Mouse (Mus musculus): Measurements from ENCODE around the gene Tjp2. TPM values are rescaled to one million over a fixed set of nuclear protein-coding genes. Genes with fewer than 3 reads are reported as not detected.
"Not testable (repeated sequence)": the region's sequence is repeated elsewhere in the genome, so short reads cannot be mapped to it uniquely, and the experiment has no call there.

Tjp2 gene
- total RNA-seq (2022) = 10 to 100 TPM in 2 of 4 experiments, 1 to 10 TPM in 2; 7.2 to 14.6 (median 10.7) TPM

DNA sequence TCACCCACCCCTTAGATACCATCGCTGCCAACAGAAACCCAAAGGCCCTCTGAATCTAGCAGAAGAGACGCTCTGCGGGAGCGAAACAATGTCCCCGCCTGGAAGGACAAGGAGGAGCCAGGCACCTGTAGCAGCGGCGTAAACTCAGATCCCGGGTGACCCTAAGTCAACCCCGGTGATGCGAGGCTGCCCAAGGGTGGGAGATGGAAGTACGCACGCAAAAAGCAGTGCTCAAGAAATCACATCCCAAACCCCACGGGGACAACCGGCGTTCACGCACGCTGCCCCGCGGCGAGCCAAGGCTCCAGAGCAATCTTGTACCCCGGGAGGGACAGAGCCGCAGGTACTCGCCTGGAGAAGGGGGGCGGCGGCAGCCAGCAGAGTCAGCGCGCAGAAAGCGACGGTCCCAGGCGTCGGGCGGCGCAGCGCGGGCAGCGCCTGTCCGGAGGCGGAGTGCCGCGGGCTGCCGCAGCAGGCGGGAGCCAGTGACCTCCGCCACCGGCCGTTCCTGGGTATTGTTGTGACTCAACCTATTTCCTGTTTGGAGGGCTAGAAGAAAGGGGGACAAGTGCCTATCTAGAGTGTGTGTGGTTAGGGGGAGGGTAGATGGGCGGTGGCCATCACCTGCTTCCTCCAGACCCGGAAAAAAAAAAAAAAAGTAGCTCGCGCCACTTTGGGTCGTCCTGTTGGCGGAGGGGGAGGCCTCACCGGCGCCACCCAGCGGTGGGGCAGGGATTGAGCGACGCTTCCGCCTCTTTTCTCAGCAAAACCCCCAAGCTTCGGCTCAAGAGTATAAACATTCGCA is at the start of gene Tjp2:
TSS of gene Tjp2 (minus strand) at position 531 of the 805 bp plus-strand sequence.
- DNase-seq = peak; percentile 34

DNA sequence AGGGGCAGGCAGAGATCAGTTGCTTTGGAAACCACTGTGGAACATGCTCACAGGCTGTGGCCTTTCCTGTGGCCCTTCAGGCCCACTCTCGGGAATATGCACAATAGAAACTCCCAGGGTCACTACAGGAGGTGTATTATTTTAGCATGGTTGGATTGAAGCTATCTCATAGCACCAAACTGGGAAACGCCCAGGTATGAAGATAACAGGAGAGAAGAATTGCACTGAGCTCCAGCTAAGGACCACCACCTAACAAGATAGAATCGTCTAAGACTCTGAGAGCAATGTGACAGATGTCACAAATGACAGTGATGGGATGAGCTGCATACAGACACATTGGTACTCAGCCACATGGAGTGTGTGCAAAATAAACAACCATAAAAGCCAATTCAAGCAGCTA is 49.5 kb upstream of the Tjp2 start:
- DNase-seq = no peak

DNA sequence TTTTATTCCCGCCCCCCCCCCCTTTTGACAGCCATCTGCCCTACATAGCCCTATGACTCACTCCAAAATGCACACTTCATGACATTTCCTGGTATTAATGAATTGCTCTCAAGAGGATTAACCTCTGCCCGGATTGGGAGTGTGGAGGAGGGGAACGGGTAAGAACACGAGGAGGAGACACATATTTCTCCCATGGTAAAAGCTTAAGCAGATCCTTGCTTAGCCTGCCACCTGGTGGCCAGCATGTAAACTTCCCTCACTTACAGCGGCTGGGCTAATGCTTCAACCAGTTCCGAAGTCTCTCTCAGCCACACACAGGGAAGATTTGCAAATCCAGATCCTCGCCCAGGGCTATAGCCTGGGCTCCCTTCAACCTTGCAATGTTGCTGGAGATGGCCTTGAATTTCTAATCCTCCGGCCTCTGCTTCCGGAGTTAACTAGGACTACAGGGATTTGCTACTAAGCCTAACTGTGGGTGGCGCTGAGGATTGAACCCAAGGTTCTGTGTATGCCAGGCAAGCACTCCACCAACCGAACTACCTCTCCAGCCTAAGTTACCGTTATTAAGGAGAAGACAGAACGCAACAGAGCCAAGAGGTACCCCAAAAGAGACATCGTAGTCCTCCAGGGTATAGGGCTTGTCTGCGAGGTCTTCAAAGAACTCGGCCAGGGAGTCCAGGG is 47.1 kb upstream of the Tjp2 start:
- peak; percentile 78 for DNase-seq

DNA sequence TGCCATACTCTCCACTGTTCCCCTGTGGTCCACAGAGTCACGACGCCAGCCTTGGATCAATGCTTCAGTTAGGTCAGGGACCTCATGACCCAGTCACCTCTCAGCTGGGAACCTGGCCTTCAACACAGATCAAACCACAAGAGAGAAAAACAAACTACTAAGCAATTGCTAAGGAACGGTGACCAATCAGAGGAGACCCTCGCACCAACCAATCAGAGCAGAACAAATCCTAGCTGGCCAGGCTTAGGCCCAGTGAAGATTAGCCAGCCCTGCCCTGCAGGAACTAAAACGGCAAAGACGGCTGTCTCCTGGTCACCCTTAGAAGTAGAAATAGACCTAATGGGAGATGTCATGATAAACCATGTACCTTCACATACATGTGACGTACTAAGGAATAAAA is 46.5 kb upstream of the Tjp2 start:
- peak; percentile 63 for DNase-seq

DNA sequence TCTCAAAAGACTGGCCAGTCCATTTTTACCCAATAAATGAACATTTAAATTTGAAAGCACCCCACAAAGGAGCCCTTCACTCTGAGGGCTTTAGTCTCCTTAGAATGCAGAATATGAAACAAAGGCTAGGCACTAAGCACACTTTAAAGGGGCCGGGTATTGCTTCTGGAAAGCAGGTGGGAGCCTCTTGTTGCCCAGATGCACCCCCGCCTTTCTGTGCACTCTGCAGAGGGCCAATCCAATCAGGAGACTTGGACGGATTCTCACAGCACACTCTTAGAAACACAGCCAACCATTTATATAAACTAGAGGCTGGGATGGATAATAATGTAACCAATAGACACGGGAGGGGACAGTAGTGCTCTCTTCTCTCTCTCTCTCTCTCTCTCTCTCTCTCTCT is 43.7 kb upstream of the Tjp2 start:
- DNase-seq = no peak

DNA sequence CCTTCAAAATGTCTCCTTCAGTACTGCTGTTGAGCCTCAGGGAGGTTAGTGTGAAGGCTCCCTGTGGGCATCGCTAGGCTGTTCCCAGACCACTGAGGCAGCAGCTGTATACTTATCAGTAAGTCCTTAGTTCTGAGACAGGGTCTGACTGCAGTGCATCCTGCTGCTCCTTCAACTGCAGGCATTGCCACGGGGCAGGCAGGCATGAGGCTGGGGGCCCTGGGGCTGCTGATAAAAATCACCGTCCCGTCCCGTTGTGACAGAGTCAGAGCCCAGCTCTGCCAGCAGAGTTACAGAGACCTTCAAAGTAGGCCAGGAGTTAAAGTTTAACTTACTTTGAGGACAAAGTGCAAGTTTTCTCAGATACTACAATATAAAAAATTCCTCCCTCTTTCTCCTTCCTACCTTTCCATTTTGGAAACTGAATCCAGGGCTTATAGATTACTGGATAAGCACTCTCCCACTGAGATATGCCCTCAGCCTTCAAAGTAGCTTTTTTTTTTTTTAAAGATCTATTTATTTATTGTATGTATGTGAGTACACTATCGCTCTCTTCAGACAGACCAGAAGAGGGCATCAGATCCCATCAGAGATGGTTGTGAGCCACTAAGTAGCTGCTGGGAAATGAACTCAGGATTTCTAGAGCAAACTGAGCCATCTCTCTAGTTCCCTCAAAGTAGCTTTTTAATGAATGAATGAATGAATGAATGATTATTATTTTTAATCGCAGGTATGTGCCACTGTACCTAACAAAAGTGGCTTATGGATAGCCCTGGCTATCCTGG is 41.4 kb upstream of the Tjp2 start:
- DNase-seq = no peak

DNA sequence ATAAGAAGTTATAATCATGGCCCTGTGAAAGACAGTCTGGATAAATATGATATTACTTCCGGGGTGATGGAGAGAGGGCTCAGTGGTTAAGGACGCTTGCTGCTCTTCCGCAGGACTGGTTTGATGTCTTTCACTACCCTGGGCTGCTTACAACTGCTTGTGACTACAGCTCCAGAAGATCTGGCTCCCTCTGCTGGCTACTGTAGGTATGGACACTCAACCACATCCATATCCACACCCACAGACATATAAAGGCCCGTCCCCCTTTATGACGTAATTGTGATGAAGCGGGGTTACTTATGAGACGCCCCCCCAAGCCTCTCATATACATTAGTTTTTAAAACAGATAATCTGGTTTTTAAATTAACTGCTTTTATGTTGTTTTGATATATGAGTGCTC is 40.2 kb upstream of the Tjp2 start:
- peak; percentile 66 for DNase-seq

DNA sequence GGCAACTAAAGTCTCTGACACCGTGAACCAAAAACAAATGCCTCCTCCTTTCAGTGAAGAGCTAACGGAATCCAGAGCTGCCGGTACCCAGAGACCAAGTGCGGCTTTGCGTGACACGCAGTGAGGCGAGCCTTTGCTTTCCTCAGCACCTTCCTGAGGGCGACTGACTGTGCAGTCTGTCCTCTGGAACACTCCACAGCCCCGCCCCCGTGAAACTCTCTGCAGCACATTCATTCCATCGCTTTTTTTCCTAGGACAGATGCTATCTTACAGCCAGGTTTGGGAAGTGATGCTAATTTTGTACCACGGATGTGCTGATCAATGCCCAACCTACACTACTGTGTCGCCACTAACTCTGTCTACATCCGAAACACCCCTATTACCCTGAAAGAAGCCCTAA is 37.9 kb upstream of the Tjp2 start:
- no peak for DNase-seq

DNA sequence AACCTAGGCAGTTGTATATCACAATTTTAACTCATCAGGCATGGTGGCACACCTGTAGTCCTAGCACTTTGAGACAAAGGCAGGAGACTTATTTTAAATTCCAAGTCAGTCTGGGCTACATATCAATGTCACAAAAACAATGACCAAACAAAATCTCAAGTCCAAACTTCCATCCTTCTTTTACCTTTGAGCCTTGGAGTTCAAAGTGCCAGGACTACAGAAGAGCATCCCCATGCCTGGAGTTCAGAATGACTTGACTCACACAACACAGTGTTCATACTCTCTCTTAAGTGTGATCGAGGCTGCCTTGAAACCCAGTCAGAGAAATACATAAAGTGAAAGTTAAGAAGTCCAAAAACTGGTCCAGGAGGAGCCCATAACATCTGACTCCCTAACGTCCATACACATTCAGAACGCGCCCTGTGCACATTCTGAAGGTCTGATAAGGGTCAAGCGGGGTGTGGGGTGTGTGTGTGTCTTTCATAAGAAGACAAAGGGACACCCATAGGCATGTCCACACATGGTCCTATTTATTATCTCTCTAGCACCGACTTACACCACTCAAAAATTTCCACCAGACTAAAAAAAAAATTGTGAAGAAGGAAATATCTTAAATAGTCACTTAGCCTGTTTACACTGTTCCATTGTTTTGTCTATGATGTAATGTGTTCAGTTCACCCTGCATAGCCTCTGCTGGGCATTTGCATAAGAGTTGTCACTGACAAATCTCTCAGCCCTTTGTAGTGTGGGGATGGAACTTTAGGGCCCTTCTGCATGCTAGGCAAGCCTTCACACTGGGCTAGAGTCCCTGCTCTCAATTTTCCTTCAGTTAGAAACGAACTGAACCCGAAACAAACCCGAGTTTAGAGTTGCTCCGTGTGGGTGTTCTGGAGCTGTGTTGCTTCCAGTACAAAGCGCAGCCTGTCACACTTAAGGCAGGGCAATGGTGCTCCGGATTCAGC is 34.8 kb upstream of the Tjp2 start:
- DNase-seq = no peak

DNA sequence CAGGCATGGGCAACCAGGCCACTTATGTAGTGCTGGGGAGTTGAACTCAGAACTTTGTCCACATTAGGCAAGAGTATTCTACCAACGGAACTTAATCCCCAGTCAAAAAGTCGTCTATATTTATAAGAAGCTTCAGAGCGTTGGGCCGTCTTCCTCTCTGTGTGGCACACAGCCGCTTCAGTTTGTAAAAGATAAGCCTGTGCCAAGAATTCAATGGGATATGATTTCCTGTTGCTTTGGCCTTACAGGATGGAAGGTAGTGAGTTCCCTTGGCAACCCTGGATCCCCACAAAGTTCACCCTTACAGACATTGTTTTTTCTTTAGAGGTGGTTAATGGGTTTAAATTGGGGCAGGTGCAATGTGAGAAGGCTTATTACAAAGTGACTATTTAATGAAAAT is 33.5 kb upstream of the Tjp2 start:
- no peak for DNase-seq

DNA sequence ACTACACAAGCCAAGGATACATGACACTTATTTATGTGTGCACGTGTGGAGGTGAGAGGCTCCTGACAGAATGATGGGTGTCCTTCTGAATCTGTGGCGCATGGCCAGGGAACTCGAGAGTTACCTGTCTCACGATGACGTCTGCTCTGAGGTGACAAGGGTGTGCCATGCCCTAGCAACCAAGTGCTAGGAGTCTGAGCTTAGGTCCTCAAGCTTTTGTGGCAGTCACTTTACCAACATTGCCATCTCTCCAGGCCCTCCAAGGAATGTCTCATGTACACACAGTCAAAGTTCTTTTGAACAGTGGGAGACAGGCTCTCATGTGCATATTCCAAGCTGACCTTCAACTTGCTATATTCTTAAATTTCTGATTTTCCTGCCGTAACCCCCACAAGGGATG is 33.1 kb upstream of the Tjp2 start:
- DNase-seq = no peak

DNA sequence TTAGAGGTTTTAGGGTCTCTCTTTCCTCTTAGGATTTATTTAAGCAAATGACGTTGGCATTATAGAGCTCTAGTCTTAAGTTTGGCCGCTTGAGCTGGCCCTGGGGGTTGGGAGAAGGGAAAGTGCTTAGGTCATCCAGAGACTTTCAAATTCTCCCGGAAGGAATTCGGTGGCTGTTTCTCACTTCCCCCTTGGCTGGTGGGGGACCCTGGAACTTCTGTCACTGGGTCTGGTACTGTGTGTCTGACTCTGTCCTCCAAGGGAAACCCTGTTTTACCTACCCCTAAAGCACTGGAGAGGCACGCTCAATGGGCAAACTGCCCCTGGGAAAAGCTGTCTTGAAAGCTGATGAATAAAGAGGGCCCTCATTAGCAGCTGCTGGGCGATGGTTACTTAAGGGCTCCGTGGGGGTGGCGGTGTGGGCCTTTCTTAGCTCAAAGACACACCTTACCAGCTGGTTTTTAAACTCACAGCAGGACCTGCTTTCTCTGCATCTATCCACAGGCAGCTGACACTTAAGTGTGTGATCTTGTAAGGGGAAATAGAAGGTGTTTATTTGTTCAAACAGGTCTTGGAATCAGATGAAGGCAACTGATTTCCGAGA is 28.9 kb upstream of the Tjp2 start:
- no peak for DNase-seq

DNA sequence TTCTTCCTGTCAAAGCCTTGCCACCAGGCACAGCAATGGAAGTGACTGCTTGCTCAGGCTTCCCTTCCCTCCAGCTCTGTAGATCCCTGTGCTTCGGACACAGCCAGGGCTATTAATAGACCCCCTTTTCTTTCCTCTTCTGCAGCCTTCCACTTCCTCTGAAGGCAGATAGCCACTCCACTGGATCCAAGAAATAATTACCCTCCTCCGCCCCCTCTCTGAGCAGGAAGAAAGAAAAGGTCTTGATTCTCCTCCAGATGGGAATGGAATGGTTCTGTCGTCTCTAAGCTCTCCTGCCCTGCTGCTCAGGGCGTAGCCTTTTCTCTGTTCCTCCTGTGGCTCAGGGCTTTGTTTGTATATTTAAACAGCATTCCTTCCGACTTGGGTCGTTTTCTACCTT is 27.0 kb upstream of the Tjp2 start:
- no peak for DNase-seq

DNA sequence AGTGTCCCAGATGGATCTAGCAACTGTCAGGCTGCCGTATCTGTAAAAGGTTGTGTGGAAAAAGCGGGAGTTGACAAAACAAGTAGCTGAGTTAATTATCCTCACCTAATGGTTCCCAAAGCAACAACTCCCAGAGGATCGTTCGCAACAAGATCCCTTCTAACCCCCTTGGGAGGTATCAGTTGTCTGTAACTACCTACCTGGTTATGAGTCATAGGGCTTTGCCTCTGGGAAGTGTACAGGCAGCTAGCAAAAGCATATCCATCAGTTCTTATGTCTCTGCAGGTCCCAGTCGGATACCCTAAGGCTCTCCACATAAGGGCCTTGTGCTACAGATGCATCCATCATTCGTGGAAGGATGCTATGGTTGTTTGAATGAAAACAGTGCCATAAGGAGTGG is 18.5 kb upstream of the Tjp2 start:
- no peak for DNase-seq

DNA sequence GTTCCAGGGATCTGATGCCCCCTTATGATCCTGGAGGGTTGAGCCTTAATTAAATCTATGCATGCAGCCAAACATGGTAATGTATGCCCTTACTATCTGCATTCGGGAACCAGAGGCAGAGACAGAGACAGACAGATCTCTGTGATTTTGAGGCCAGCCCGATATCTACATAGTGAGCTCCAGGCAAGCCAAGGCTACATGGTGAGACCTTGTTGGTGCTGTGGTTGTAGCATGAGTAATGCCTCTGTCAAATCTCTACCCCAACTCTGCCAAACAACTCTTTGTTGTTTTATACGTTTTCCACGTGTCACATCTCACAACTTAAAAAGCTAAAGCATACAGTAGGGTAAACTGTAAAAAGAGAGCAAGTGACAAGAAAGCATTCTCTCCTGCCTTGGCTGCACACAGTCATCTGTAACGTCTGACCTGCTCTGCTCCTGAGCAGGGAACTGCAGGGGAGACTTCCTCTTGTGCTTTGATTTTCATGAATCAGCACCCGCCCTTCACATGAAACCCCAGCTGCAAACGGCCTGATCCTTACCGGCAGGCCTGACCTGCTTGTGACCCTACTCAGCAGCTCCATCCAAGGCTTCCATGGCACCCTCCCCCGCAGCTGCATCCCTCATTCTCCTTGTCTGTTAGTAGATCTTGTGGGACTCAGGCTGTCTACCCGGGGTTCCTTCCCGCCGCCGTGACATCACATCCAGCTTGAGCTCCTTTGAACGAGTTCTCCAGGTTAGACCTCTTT is 17.1 kb upstream of the Tjp2 start:
- DNase-seq = no peak

DNA sequence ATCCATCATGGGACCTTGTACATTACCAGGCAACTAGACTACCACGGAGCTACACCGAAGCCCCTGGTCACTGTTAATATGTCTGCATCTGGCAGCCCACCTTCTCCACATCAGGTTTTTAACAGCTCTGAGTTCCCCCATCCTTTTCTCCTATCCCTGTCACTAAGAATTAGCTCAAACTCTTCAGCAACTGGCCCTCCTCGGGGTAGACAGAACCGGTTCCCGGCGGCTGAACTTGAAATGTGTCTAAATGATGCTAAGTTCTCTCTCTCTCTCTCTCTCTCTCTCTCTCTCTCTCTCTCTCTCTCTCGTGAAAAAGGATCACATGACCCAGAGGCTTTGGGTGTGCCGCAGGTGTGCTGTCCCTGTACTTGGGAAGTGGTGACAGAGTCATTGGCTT is 16.4 kb upstream of the Tjp2 start:
- DNase-seq = no peak

DNA sequence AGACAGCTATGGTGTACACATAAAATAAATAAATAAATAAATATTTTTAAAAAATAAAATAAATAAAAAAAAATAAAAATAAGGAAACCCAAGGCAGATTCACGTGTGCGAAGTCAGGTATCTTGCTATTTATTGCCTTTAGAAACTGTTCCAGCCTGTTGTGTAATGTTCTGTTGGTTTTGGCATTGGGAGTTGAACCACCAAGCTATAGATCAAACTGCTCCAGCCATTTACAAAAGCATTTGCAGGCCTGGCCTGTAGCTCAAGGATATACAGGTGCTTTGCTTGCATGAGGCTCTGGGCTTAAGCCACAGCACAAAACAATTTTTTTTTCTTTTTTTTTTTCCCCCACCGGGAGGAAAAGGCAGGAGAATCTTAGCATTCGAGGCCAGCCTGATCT is 13.2 kb upstream of the Tjp2 start:
- DNase-seq = no peak

DNA sequence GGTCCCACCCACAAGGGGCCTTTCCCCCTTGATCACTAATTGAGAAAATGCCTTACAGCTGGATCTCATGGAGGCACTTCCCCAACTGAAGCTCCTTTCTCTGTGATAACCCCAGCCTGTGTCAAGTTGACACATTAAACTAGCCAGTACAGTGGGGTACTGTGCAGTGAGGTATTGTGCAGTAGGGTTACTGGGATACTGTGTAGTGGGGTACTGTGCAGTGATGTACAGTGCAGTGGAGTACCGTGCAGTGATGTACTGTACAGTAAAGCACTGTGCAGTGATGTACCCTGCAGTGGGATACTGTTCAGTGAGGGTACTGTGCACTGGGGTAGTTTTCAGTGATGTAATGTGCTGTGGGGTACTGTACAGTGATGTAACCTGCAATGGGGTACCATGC is 7.5 kb upstream of the Tjp2 start:
- not testable (repeated sequence) for DNase-seq

DNA sequence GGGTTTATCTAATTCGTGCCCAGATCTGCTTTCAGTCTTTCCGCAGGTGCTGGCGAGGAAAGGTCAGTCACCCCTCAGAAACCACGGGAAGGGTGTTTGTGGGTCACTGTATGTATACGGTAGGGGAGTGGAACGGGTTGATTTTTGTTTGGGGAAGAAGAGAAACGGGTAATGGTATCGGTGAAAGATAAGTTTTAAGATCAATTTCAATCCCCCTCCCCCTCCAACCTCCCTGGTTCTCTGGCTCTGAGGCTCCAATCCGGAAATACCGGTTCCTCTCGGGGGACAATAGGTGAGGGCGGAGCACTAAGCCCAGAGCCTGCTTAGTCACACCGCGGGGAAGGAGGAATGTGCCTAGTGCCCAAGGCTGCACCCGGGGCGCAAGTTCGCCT is 471 bp upstream of the Tjp2 start:
- peak; percentile 39 for DNase-seq

DNA sequence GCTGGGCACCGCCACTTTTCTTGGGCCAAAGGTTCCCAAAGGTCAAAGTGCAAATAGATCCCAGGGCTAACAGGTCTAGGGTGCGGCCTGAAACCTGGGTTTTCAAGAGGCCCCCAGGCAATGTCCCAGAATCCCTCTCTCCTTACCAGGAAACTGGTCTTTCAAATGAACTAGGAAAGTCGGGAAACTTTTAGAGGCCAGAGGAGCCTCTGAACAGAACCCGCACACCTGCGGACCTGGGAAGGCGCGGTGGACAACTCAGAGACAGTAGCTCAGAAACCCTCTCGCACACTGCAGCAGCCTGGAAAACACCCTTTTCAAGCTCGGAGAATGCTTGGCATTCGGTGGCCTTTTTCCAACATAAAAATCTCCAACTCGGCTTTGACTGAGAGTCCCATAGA is 979 bp downstream of the Tjp2 start:
- DNase-seq = no peak

DNA sequence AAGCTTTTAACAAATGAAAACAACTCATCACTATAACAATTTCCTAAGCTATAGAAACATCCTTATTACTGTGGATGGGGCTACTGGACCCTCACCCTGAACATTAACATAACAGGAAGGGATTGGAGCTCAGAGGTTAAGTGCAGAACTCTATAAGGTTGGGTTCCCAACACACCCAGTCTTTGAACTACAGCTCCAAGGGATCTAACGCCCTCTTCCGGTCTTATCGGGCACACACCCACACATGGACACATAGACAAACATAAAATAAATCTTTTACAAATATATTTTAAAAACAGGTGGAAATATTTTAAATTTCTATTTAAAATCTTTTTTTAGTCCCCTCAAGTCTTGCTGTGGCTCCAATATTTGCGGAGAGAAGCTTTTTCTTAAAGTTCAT is 3.4 kb downstream of the Tjp2 start:
- DNase-seq = no peak
